Mouse (Mus musculus) right cerebral cortex, postnatal 36 days (tissue): Measurements from ENCODE around the gene Hpse2.

Source experiments
- DNase-seq, 2 experiments: peaks; one replicate each; pipeline ENCODE4 v3.0.0; 2022; ENCODE audit warnings: low spot score in 2 of 2, mixed read lengths in 1 of 2

Gene Hpse2

GRCm38 (mm10) chr19:42973740-42974139 is 414.4 kb downstream of the Hpse2 start:
- no peak for DNase-seq

- DNase-seq, result no peak
Observed at GRCm38 (mm10) chr19:42965171-42965570, 423.0 kb downstream of the Hpse2 start.

- DNase-seq, result no peak
Observed at GRCm38 (mm10) chr19:42948114-42948636, 440.0 kb downstream of the Hpse2 start.

GRCm38 (mm10) chr19:42937544-42937943 is 450.6 kb downstream of the Hpse2 start:
- no peak for DNase-seq

GRCm38 (mm10) chr19:42936661-42937193 is 451.4 kb downstream of the Hpse2 start:
- no peak for DNase-seq

- DNase-seq, result no peak
Observed at GRCm38 (mm10) chr19:42929702-42930101, 458.5 kb downstream of the Hpse2 start.

- no peak for DNase-seq
Observed at GRCm38 (mm10) chr19:42928271-42928670, 459.9 kb downstream of the Hpse2 start.

GRCm38 (mm10) chr19:42922610-42923009 is 465.5 kb downstream of the Hpse2 start:
- DNase-seq, result no peak

- DNase-seq, result no peak
Observed at GRCm38 (mm10) chr19:42913703-42914102, 474.5 kb downstream of the Hpse2 start.

GRCm38 (mm10) chr19:42909719-42910118 is 478.4 kb downstream of the Hpse2 start:
- DNase-seq, result peak in 1 of 2 experiments; percentile 4

- DNase-seq, result no peak
Observed at GRCm38 (mm10) chr19:42908553-42908952, 479.6 kb downstream of the Hpse2 start.

GRCm38 (mm10) chr19:42906328-42906727 is 481.8 kb downstream of the Hpse2 start:
- no peak for DNase-seq

GRCm38 (mm10) chr19:42904726-42905125 is 483.4 kb downstream of the Hpse2 start:
- DNase-seq, result no peak

GRCm38 (mm10) chr19:42904240-42904639 is 483.9 kb downstream of the Hpse2 start:
- DNase-seq, result no peak

GRCm38 (mm10) chr19:42903840-42904239 is 484.3 kb downstream of the Hpse2 start:
- DNase-seq, result no peak

GRCm38 (mm10) chr19:42902410-42903021 is 485.6 kb downstream of the Hpse2 start:
- DNase-seq, result peak; percentile 13 to 14

- no peak for DNase-seq
Observed at GRCm38 (mm10) chr19:42891599-42891998, 496.6 kb downstream of the Hpse2 start.

- no peak for DNase-seq
Observed at GRCm38 (mm10) chr19:42877653-42878052, 510.5 kb downstream of the Hpse2 start.

- DNase-seq, result no peak
Observed at GRCm38 (mm10) chr19:42876563-42876962, 511.6 kb downstream of the Hpse2 start.

GRCm38 (mm10) chr19:42869663-42870530 is 518.3 kb downstream of the Hpse2 start:
- no peak for DNase-seq

- DNase-seq, result no peak
Observed at GRCm38 (mm10) chr19:42868958-42869662, 519.0 kb downstream of the Hpse2 start.

- no peak for DNase-seq
Observed at GRCm38 (mm10) chr19:42863013-42863412, 525.1 kb downstream of the Hpse2 start.
